Mouse (Mus musculus) MEL (cell line): ENCODE data around the gene Arl3.

Experiments
- CTCF ChIP-seq, 3 experiments: IDR thresholded peaks in 2 of 3; conservative IDR thresholded peaks in 1 of 3; 2 replicates each; pipeline ENCODE4 v1.5.1; 2011 to 2012; ENCODE audit warnings: low read length in 3 of 3, low read depth in 2 of 3, mild to moderate bottlenecking in 2 of 3, improper control_type of control experiment in 1 of 3, inconsistent platforms in 1 of 3, mixed read lengths in 1 of 3, moderate library complexity in 1 of 3; ENCODE audit not compliant: control insufficient read depth in 1 of 3, insufficient read depth in 1 of 3, poor library complexity in 1 of 3, severe bottlenecking in 1 of 3
- E2F4 ChIP-seq: IDR thresholded peaks from 2 replicates; pipeline ENCODE4 v1.6.1; 2011; ENCODE audit warnings: low read depth, low read length, improper control_type of control experiment, borderline replicate concordance
- MAX ChIP-seq: IDR thresholded peaks from 2 replicates; pipeline ENCODE4 v1.6.1; 2011; ENCODE audit warnings: low read length, improper control_type of control experiment
- MEF2A ChIP-seq: IDR thresholded peaks from 2 replicates; pipeline ENCODE4 v1.6.1; 2014; ENCODE audit warnings: low read depth, mild to moderate bottlenecking, inconsistent platforms, low read length, improper control_type of control experiment; ENCODE audit not compliant: poor library complexity, insufficient replicate concordance, severe bottlenecking; ENCODE audit errors: extremely low read depth
- POLR2A ChIP-seq, 2 experiments: IDR thresholded peaks; 2 replicates each; pipeline ENCODE4 v1.6.1; 2011 to 2012; ENCODE audit warnings: low read length in 2 of 2, mild to moderate bottlenecking in 2 of 2, control low read depth in 1 of 2, improper control_type of control experiment in 1 of 2, low read depth in 1 of 2, moderate library complexity in 1 of 2; ENCODE audit not compliant: control insufficient read depth in 1 of 2, insufficient read depth in 1 of 2, poor library complexity in 1 of 2
- SIN3A ChIP-seq: IDR thresholded peaks from 2 replicates; pipeline ENCODE4 v1.6.1; 2012; ENCODE audit warnings: low read length, improper control_type of control experiment, inconsistent platforms

DNA sequence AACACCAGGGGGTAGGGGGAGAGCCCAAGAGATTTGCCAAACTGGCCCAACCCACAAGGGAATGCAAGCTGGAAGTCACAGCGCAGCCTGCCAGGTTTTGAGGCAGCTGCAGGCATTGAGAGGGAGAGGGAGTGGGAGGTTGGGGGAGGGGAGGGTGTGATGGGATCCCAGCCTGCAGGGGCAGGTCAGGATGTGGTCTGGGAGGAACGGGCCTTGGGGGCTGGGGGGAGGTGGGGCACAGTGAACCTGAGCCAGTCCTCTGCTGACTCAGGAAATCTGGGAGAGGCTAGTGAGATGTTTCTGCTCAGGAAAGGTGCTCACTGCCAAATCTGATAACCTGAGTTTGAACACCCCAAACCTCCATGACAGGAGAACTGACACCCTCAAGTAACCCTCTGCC, 82.4 kb downstream of the Arl3 start:
- TF ChIP-seq E2F4 (no peak), MEF2A (no peak), CTCF (IDR thresholded peaks at IDR 0.05 in 2 of 3, conservative IDR thresholded peaks at IDR 0.05 in 1 of 3; ENCODE audit: control insufficient read depth in 1 of 3, insufficient read depth in 1 of 3, low read depth in 2 of 3, low read length in 3 of 3, poor library complexity in 1 of 3, severe bottlenecking in 1 of 3) (no peak), SIN3A (no peak), POLR2A (IDR thresholded peaks at IDR 0.05; ENCODE audit: control insufficient read depth in 1 of 2, insufficient read depth in 1 of 2, low read depth in 1 of 2, low read length in 2 of 2, poor library complexity in 1 of 2) (0 out of 4 replicates have a peak, but pooled peaks of 1 of the 2 experiments have one; percentile 14), MAX (no peak)
